Mouse (Mus musculus): ENCODE measurements around the gene Gcdh. TPM values are rescaled to one million over a fixed set of nuclear protein-coding genes. Genes with fewer than 3 reads are reported as not detected.

Gcdh gene
- total and polyA plus RNA-seq, 2 experiments from 2014 or later: 33.5 to 45.5 TPM

- ATAC-seq (ENCODE audit: insufficient read depth, low read depth) (no peak), DNase-seq (ENCODE audit: low spot score) (no peak)
- no peaks in the 10 kb centered on the region for H3K36me3 ChIP-seq (replicated peaks; ENCODE audit: control insufficient read depth, insufficient read depth, low read length)
- no peak overlapping the region for H3K27ac ChIP-seq (ENCODE audit: low read depth)
- H3K4me1 ChIP-seq (ENCODE audit: control insufficient read depth, insufficient read depth): no peaks in the 10 kb centered on the region
- H3K27me3 ChIP-seq (ENCODE audit: control insufficient read depth, insufficient read depth, low read length): peaks cover 18% of the 10 kb centered on the region
- H3K9ac ChIP-seq (replicated peaks; ENCODE audit: low read depth, low read length): no peak overlapping the region
- TF ChIP-seq CTCF (IDR thresholded peaks at IDR 0.05; ENCODE audit: low read depth) (no peak), EP300 (IDR thresholded peaks at IDR 0.05; ENCODE audit: low read depth) (no peak)
- no peak overlapping the region for H3K4me2 ChIP-seq (ENCODE audit: low read depth, low read length)
- WGBS: 88% methylated on average over 7 of the region's 7 CpGs
- H3K4me3 ChIP-seq (ENCODE audit: low read depth, low read length): no peak overlapping the region
- no peaks in the 10 kb centered on the region for H3K9me3 ChIP-seq (replicated peaks; ENCODE audit: control insufficient read depth, low read length)
Measured at GRCm38 (mm10) chr8:84904351-84904750, 10.6 kb upstream of the Gcdh start.

DNA sequence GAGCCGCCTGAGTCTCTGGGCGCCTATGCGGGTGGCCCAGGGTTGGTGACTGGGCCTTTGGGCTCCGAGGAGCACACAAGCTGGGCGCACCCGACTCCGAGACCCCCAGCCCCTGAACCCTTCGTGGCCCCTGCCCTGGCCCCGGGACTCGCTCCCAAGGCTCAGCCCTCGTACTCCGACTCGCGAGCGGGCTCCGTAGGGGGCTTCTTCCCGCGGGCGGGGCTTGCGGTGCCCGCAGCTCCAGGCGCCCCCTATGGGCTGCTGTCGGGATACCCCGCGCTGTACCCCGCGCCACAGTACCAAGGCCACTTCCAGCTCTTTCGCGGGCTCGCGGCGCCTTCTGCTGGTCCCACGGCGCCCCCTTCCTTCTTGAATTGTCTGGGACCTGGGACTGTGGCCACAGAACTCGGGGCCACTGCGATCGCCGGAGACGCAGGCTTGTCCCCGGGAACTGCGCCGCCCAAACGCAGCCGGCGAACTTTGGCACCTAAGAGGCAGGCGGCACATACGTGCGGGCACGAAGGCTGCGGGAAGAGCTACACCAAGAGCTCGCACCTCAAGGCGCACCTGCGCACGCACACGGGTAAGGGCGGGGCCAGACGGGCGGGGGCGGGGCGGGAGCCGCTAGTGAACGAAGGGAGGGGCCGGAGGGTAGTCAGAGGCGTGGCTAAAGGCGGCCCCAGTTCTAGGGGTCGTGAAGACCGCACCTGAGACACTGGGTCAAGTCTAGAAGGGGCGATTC lies 9.4 kb upstream of the Gcdh start:
- WGBS: under 1% methylated on average over 68 of the region's 68 CpGs
- ATAC-seq (ENCODE audit: insufficient read depth, low read depth): peak; percentile 91
- DNase-seq (ENCODE audit: low spot score): peak; percentile 80
- Histone ChIP-seq H3K9me3 (replicated peaks; ENCODE audit: control insufficient read depth, low read length) (no peaks in the 10 kb centered on the region), H3K4me3 (ENCODE audit: low read depth, low read length) (peak overlapping the region; percentile 58), H3K9ac (replicated peaks; ENCODE audit: low read depth, low read length) (peak overlapping the region; percentile 57), H3K27ac (ENCODE audit: low read depth) (no peak overlapping the region), H3K27me3 (ENCODE audit: control insufficient read depth, insufficient read depth, low read length) (peaks cover 13% of the 10 kb centered on the region; the same call in 1 of the 2 replicates), H3K4me1 (ENCODE audit: control insufficient read depth, insufficient read depth) (no peaks in the 10 kb centered on the region), H3K36me3 (replicated peaks; ENCODE audit: control insufficient read depth, insufficient read depth, low read length) (no peaks in the 10 kb centered on the region), H3K4me2 (ENCODE audit: low read depth, low read length) (peak overlapping the region; percentile 91)
- no peak for TF ChIP-seq EP300 (IDR thresholded peaks at IDR 0.05; ENCODE audit: low read depth)
- TF ChIP-seq CTCF (IDR thresholded peaks at IDR 0.05; ENCODE audit: low read depth): peak; percentile 70

DNA sequence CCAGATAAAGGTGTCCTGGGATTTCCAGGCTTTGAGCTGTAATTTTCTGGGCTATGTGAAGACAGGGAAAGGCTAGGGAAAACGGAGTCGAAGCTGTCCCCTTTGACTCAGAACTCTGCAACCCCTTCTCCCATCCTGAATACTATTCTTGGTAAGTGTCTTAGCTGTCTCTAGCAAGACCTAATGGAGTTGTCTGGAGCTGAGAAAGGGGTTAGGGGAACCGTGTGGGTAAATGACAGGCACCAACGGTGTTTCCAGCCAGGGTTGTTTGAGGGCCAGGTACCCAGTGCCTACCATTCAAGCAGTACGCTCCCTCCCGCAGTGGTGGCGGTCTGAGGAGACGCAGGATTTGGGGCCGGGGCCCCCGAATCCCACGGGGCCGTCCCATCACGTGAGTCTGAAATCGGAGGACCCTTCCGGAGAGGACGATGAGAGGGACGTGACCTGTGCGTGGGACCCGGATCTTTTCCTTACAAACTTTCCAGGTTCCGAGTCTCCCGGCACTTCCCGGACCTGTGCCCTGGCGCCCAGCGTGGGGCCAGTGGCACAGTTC lies 8.7 kb upstream of the Gcdh start:
- TF ChIP-seq EP300 (IDR thresholded peaks at IDR 0.05; ENCODE audit: low read depth) (no peak), CTCF (IDR thresholded peaks at IDR 0.05; ENCODE audit: low read depth) (no peak)
- Histone ChIP-seq H3K36me3 (replicated peaks; ENCODE audit: control insufficient read depth, insufficient read depth, low read length) (no peaks in the 10 kb centered on the region), H3K9me3 (replicated peaks; ENCODE audit: control insufficient read depth, low read length) (no peaks in the 10 kb centered on the region), H3K9ac (replicated peaks; ENCODE audit: low read depth, low read length) (peak overlapping the region; percentile 57), H3K27ac (ENCODE audit: low read depth) (no peak overlapping the region), H3K4me1 (ENCODE audit: control insufficient read depth, insufficient read depth) (no peaks in the 10 kb centered on the region), H3K4me2 (ENCODE audit: low read depth, low read length) (peak overlapping the region; percentile 91), H3K4me3 (ENCODE audit: low read depth, low read length) (peak overlapping the region; percentile 58), H3K27me3 (ENCODE audit: control insufficient read depth, insufficient read depth, low read length) (peaks cover 13% of the 10 kb centered on the region; the same call in 1 of the 2 replicates)
- 7% methylated on average over 24 of the region's 24 CpGs for WGBS
- ATAC-seq (ENCODE audit: insufficient read depth, low read depth) (no peak), DNase-seq (ENCODE audit: low spot score) (no peak)

DNA sequence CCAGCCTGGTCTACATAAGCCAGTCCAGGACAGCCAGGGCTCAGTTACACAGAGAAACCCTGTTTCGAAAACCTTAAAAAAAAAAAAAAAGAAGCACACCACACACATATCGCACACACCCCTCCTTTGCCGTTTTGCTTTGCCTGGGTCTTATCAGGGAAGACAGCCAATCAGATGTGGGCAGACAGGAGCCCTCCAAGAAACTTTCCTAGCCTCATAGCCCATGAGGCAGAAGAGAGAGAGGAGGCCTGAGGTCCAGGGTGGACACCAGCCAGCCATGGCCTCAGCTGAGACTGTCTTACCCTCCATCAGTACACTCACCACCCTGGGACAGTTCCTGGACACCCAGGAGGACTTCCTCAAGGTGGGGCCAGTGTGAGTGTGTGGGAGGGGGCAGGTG lies 8.0 kb upstream of the Gcdh start, which contains the start of gene Klf1:
TSS of gene Klf1 (plus strand) at position 177 of the 400 bp plus-strand sequence.
- DNase-seq (ENCODE audit: low spot score) (no peak), ATAC-seq (ENCODE audit: insufficient read depth, low read depth) (no peak)
- Histone ChIP-seq H3K9me3 (replicated peaks; ENCODE audit: control insufficient read depth, low read length) (no peaks in the 10 kb centered on the region), H3K4me3 (ENCODE audit: low read depth, low read length) (peak within 1 kb of the TSS; percentile 58), H3K4me1 (ENCODE audit: control insufficient read depth, insufficient read depth) (no peaks in the 10 kb centered on the region), H3K27ac (ENCODE audit: low read depth) (no peak within 1 kb of the TSS), H3K9ac (replicated peaks; ENCODE audit: low read depth, low read length) (peak within 1 kb of the TSS; percentile 57), H3K36me3 (replicated peaks; ENCODE audit: control insufficient read depth, insufficient read depth, low read length) (no peaks in the 10 kb centered on the region), H3K4me2 (ENCODE audit: low read depth, low read length) (peak within 1 kb of the TSS; percentile 91), H3K27me3 (ENCODE audit: control insufficient read depth, insufficient read depth, low read length) (peaks cover 13% of the 10 kb centered on the region; the same call in 1 of the 2 replicates)
- WGBS: 52% methylated on average over 3 of the region's 3 CpGs
- TF ChIP-seq CTCF (IDR thresholded peaks at IDR 0.05; ENCODE audit: low read depth) (no peak), EP300 (IDR thresholded peaks at IDR 0.05; ENCODE audit: low read depth) (no peak)

GRCm38 (mm10) chr8:84901071-84901470 lies 7.3 kb upstream of the Gcdh start:
- no peak overlapping the region for H3K27ac ChIP-seq (ENCODE audit: low read depth)
- 27% methylated on average over 4 of the region's 4 CpGs for WGBS

More at GRCm38 (mm10) chr8:84901071-84901470, 7.3 kb upstream of the Gcdh start:
- Histone ChIP-seq H3K36me3 (replicated peaks; ENCODE audit: control insufficient read depth, insufficient read depth, low read length) (no peaks in the 10 kb centered on the region), H3K4me3 (ENCODE audit: low read depth, low read length) (no peak overlapping the region), H3K9ac (replicated peaks; ENCODE audit: low read depth, low read length) (no peak overlapping the region), H3K9me3 (replicated peaks; ENCODE audit: control insufficient read depth, low read length) (no peaks in the 10 kb centered on the region), H3K4me1 (ENCODE audit: control insufficient read depth, insufficient read depth) (no peaks in the 10 kb centered on the region), H3K4me2 (ENCODE audit: low read depth, low read length) (no peak overlapping the region), H3K27me3 (ENCODE audit: control insufficient read depth, insufficient read depth, low read length) (peaks cover 13% of the 10 kb centered on the region; the same call in 1 of the 2 replicates)
- no peak for TF ChIP-seq EP300 (IDR thresholded peaks at IDR 0.05; ENCODE audit: low read depth)
- no peak for TF ChIP-seq CTCF (IDR thresholded peaks at IDR 0.05; ENCODE audit: low read depth)
- no peak for DNase-seq (ENCODE audit: low spot score)
- ATAC-seq (ENCODE audit: insufficient read depth, low read depth): no peak
